Mouse (Mus musculus): ENCODE data around the gene Sft2d1. TPM values are rescaled to one million over a fixed set of nuclear protein-coding genes. Genes with fewer than 3 reads are reported as not detected.

The Sft2d1 gene
- polyA plus RNA-seq (2017; shearing (Covaris generic)), result 175 TPM

DNA sequence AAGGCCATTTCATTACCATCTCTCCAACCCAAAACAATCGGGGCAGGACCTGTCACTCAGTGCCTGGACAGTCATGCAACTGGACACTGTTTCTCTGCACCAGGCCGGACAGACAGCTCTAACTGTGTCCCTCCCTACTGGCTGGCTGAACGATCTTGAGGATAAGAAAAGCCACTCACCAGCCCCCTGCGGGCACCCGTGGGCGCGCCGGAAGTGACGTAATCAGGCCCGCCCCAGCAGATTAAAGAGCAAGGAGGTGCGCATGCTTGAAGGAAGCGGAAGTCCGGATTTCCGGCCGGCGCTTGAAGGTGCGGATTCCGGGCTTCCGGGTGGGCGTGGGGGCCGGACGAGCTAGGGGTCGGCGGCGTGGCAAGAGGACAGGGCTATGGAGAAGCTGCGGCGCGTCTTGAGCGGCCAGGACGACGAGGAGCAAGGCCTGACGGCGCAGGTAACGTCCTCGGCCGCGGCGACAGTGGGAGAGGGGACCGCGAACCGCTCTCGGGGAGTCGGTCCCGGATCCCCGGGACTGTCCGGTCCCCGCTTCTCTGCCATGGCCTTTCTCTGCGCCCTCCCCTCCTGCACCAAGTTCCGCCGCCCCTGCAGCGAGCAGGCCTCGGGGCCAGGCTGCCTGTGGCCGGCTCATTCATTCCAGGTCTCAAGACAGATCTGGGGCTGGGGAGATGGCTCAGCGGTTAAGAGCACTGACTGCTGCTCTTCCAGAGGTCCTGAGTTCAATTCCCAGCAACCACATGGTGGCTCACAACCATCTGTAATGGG lies at the start of gene Sft2d1:
Gene Sft2d1, plus strand, starts transcription at position 265 of the 777 bp plus-strand sequence.

GRCm38 (mm10) chr17:8282821-8283525 lies 27.9 kb upstream of the Sft2d1 start, which contains the start of gene Mpc1:
TSS of gene Mpc1 (plus strand) at chr17:8282904.

DNA sequence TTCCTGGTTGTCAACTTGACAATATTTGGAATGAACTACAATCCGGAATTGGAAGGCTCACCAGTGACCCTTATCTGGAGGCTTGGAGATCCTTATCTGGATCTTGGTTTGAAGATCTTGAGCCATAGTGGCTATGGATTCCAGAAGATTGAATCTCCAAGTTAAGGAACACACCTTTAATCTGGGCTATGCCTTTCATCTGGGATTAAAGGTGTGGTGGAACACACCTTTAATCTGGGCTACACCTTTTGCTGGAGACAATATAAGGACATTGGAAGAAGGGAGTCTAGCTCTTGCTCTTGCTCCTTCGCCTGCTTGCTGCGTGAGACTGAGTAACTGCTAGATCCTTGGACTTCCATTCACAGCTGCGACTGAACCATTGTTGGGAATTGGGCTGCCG lies 26.3 kb downstream of the Sft2d1 start, which contains the start of gene Prr18:
Gene Prr18, plus strand, starts transcription at position 301 of the 400 bp plus-strand sequence.

DNA sequence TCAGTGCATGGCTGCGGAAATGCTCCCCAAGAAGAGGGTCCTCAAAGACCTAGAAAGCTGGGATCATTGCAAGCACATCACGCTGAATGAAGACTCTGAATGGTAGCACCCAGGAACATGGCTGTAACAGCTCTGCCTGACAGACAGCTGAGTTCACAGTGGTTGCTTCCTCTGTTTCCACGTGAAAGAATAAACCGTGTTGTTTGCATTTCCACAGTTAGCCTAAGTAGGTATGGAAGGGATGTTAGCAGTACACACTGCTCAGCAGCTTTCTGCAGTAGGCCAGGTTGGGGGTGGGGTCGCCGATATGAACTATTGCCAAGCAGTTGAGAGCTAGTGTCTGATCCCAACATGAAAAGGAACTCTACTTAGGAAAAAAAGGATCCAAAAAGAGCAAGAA lies 44.8 kb downstream of the Sft2d1 start, which contains the start of gene T2:
Gene T2, plus strand, starts transcription at position 301 of the 400 bp plus-strand sequence.

Other genes with a start within 250 kb of the Sft2d1 start
- 0.44 TPM for gene Gm49673, start 163.3 kb upstream of the Sft2d1 start, polyA plus RNA-seq (2017; shearing (Covaris generic))
- 45.6 TPM for gene Rnaset2a, start 163.0 kb upstream of the Sft2d1 start, polyA plus RNA-seq (2017; shearing (Covaris generic))
- 25.5 TPM for gene Fgfr1op, start 145.6 kb upstream of the Sft2d1 start, polyA plus RNA-seq (2017; shearing (Covaris generic))
- gene Ccr6, start 75.1 kb upstream of the Sft2d1 start, polyA plus RNA-seq (2017; shearing (Covaris generic)), result 6.0 TPM
- gene Mpc1, start 28.2 kb upstream of the Sft2d1 start, polyA plus RNA-seq (2017; shearing (Covaris generic)), result 140 TPM
- 0.15 TPM for gene Prr18, start 26.4 kb downstream of the Sft2d1 start, polyA plus RNA-seq (2017; shearing (Covaris generic))
- gene T2, start 44.9 kb downstream of the Sft2d1 start, polyA plus RNA-seq (2017; shearing (Covaris generic)), result 0.46 TPM
- gene T, start 123.3 kb downstream of the Sft2d1 start, polyA plus RNA-seq (2017; shearing (Covaris generic)), result not detected
- not detected for gene Pde10a, start 214.3 kb downstream of the Sft2d1 start, polyA plus RNA-seq (2017; shearing (Covaris generic))